Mouse (Mus musculus) lung, adult 2 months (tissue): ENCODE data around the gene Cd300lf. TPM values are rescaled to one million over a fixed set of nuclear protein-coding genes. Genes with fewer than 3 reads are reported as not detected.
A peak's percentile ranks its signal among the peaks of the same experiment; 100 is the strongest.

ENCODE experiments used
- DNase-seq: peaks from one replicate; pipeline ENCODE4 v3.0.0; 2022
- H3K4me1 ChIP-seq: fragments of 200-500 bp; 2 replicates; pipeline ENCODE4 v1.6.1; 2011; ENCODE audit warnings: low read length; ENCODE audit not compliant: control insufficient read depth, insufficient read depth
- H3K4me3 ChIP-seq: fragments of 200-500 bp; replicated peaks from 2 replicates; pipeline ENCODE3; 2011; ENCODE audit warnings: low read depth, mild to moderate bottlenecking, control low read depth, low read length; ENCODE audit errors: extremely low read depth
- CTCF ChIP-seq: fragments of 200-500 bp; IDR thresholded peaks from 2 replicates; pipeline ENCODE4 v1.5.1; 2011; ENCODE audit warnings: mild to moderate bottlenecking, low read length, control low read depth; ENCODE audit not compliant: insufficient read depth
- POLR2A ChIP-seq: fragments of 200-500 bp; IDR thresholded peaks from 2 replicates; pipeline ENCODE4 v1.6.1; 2011; ENCODE audit warnings: low read depth, mild to moderate bottlenecking, control low read depth, low read length, borderline replicate concordance; ENCODE audit errors: extremely low read depth
- WGBS: fragments of 180-500 bp; shearing (Covaris S2); methylation state at CpG from one replicate; pipeline ENCODE4 v1.1.7; 2018; 5-methylcytosine and 5-hydroxymethylcytosine counted together
- polyA plus RNA-seq: library from polyadenylated mRNA; depleted of rRNA; stranded (reverse); fragments of >200 nt; gene quantifications from 2 replicates; pipeline ENCODE4 v1.2.3, GENCODE M21; 2012

Gene Cd300lf
- polyA plus RNA-seq, 1 experiment, result 20.6 TPM

DNA sequence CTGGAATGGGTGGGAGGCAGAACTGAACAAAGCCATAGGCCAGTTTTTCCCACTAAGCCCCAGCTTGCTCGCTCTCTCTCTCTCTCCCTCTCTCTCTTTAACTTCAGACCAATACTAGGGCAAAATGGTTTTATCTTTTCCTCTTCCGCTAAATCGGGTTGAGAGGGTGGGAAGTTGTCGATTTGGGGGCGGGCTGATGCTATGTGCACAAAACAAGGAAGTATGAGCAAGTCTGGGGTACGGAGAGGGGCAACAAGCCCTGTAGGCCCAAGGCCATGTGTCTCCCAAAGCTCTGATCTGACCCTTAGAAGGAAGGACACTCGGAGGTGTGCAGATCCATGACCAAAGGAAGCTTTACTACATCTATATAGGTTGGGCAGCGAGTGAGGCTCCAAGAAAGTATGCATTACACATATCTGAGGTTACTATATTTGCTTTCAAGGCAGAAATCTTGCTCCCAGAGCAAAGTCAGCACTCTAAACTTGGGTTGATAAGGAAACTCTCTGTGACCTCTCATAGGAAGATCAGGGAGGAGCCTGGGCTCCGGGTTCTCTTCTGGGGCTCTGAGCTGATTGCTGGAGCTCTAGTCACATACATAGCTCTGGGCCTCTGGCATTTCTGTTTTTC is 27.9 kb upstream of the Cd300lf start:
- no peak overlapping the region for H3K4me3 ChIP-seq
- no peak for DNase-seq
- H3K4me1 ChIP-seq, result 0 out of 2 replicates have a peak, but pooled peaks cover 3% of the 10 kb centered on the region
- TF ChIP-seq CTCF (no peak), POLR2A (no peak)
- 52% methylated on average over 9 of the region's 9 CpGs for WGBS

DNA sequence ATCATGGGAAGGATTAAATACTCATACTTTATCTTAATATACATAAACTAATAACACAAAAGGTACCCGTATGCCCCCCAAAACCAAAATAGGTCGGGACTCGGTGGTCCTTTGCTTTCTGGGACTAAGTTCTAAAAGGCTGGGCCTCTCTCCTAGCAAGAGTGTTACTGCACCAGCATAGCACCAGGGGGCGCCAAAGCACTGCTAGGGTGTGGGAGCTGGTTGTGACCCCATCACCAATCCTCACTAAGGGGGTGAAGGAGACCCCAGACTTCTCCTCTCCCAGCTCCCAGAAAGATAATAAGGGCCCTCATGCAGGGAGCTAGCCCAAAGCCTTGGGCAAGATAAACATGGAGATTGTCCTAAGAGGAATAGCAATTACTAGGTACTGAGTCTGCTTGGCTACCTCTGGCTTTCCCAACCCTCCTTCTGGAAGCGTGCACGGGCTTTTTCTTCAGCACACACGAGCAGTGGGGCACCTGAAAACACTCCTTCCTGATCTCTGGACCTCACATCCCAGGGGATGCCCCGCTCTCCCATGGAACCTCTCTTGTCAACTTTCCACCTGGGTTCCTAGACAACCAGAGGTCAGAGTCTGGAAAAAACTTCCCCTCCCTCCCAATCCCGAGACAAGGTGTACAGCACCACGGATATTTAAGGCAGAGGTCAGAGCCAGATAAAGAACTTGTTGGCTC is 27.2 kb upstream of the Cd300lf start:
- WGBS, result 32% methylated on average over 10 of the region's 10 CpGs
- Histone ChIP-seq H3K4me1 (0 out of 2 replicates have a peak, but pooled peaks cover 3% of the 10 kb centered on the region), H3K4me3 (no peak overlapping the region)
- TF ChIP-seq POLR2A, result no peak
- TF ChIP-seq CTCF, result peak; percentile 92
- peak; percentile 87 for DNase-seq

DNA sequence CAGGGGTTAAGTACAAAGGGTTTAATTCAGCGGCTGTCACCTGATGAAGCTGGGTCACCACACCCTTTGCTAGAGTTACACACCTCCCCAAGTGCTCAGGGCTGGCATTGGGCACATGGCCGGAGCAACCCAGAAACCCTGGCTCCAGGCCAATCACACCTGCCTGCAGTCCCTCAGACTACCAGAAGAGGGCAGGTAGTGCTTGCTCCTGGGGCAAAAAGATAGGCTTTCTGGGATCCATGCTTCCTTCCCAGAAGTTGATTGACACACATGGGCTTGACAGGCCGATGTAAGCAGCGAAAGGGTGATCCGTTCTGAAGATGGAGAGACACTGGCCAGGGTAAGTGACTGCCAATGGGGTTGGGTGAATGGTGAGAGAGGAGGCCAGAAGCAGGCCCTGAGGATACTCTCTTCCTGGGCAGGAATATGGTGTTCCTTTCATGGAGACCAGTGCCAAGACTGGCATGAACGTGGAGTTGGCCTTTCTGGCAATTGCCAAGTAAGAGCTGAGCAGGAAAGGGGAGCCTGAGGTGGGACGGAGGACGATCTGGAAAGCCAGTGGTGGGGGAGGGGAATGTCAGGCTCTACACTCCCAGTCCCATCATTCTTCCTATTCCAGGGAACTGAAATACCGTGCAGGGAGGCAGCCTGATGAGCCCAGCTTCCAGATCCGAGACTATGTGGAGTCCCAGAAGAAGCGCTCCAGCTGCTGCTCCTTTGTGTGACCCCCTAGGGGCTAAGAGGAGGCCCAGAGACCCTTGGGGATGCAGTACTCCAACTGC is 26.4 kb upstream of the Cd300lf start:
- peak; percentile 97 for DNase-seq
- Histone ChIP-seq H3K4me1 (0 out of 2 replicates have a peak, but pooled peaks cover 3% of the 10 kb centered on the region), H3K4me3 (no peak overlapping the region)
- 58% methylated on average over 11 of the region's 11 CpGs for WGBS
- TF ChIP-seq POLR2A (no peak), CTCF (peak; percentile 79)

DNA sequence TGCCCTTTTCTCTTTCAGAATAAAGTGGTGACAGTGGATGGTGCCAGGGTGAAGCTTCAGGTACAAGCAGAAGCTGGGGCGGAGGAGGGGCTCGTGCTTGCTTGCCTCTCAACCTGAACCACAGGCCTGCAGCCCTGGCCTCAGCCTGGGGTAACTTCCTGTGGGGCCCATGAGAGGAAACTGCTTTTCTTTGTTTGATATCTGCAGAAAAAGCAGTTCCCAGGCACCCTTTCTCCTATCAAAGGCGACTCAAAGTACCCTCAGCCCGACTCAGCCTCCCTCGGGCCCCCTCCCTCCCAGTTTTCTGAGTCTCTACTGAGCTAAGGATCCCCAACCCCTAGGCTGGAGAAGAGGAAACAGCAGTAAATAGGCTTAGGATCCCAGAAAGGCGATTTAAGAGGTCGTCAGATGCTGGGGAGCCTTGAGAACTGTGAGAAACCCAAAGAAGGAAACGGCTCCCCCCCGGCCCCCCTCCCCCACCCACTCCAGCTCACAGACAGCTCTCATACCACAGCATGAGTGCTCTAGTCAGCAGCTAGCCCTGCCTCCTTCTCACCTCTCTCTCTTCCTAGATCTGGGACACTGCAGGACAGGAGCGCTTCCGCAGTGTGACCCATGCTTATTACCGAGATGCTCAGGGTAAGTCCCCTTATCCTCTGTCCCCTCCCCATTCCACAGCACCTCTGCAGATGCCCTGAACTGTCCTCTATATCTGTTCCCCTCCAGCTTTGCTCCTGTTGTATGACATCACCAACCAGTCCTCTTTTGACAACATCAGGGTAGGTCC is 24.3 kb upstream of the Cd300lf start:
- TF ChIP-seq POLR2A, result no peak
- TF ChIP-seq CTCF, result no peak
- Histone ChIP-seq H3K4me3 (no peak overlapping the region), H3K4me1 (peaks cover 3% of the 10 kb centered on the region; the same call in 1 of the 2 replicates)
- 16% methylated on average over 12 of the region's 12 CpGs for WGBS
- DNase-seq, result no peak

DNA sequence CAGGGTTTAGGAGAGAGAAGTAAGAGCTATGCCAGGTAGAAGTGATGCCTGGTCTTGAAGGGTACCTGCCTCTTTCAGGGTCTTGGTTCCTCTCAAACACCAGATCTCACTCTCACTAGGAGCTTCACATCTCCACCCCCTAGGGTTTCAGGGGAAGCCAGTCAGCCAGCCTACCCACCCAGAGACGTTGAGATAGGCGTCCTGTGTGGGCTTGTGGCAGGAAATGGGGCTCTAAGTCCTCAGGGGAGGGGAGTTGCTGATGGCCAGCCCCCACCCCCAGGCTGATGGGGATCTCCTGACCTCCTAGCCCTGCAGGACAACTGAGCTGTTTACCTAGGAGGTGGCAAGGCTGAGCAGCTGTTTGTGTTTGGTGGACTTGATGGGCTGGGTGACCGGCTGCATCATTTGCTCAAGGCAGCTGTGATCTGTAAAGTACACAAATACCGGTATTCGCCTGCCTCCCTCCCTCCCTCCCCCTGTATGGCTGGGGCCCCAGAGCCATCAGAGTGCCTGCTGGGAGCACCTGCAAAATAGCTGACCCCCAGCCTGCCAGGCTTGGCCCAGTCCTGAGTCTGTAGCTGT is 21.4 kb upstream of the Cd300lf start:
- TF ChIP-seq POLR2A (no peak), CTCF (no peak)
- DNase-seq, result no peak
- no peaks in the 10 kb centered on the region; the same call in none of the 2 replicates for H3K4me1 ChIP-seq
- no peak overlapping the region for H3K4me3 ChIP-seq
- 5% methylated on average over 5 of the region's 5 CpGs for WGBS

DNA sequence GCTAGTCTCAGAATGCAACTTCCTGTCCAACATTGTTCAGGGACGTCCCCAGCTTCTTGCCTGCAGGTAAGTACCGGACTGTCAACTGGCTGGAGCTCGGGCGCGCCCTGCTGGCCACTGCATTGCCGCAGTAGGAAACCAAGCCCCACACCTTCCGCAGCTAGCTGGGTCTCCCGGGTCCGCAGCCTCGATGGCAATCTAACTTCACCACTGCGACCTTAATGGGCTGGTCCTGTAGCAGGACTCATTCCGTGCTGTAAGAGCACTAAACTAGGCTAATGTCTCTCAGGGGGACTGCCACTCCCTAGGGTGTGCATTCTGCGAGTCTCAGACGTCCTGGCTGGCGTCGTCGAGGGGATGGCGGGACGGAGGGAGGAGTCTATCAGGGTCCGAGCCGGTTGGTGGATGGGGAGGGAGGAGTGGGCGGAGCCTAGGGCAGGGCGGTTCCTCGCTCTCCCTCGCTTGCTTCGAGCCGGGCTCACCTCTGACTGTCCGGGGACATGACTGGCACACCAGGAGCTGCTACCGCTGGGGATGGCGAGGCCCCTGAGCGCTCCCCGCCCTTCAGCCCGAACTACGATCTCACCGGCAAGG is 20.0 kb upstream of the Cd300lf start:
- WGBS, result 1% methylated on average over 35 of the region's 35 CpGs
- peak; percentile 78 for DNase-seq
- Histone ChIP-seq H3K4me3 (peak overlapping the region; percentile 50), H3K4me1 (no peaks in the 10 kb centered on the region; the same call in none of the 2 replicates)
- TF ChIP-seq POLR2A (no peak; the same call in 1 of the 2 replicates), CTCF (peak; percentile 66)

DNA sequence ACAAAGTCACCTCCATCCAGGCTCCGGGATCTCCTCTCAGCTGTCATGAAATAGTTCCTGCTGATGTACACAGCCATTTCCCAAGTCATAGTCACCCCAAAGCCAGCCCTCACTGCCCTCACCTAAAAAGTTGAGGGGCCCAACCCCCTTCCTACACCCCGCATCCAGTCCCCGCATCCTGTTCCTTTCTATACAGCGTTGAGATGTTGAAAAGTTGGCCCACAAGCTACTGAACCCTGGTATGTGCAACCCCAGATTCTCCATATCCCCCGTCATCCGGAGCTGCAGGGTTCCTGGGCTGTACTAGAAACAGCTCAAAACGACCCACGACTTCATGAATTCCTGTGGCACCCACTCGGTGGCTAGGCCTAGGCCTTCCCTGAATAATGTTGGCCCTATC is 19.3 kb upstream of the Cd300lf start:
- Histone ChIP-seq H3K4me3 (no peak overlapping the region), H3K4me1 (no peaks in the 10 kb centered on the region; the same call in none of the 2 replicates)
- no peak for DNase-seq
- 73% methylated on average over 9 of the region's 9 CpGs for WGBS
- no peak for TF ChIP-seq CTCF
- TF ChIP-seq POLR2A, result no peak

DNA sequence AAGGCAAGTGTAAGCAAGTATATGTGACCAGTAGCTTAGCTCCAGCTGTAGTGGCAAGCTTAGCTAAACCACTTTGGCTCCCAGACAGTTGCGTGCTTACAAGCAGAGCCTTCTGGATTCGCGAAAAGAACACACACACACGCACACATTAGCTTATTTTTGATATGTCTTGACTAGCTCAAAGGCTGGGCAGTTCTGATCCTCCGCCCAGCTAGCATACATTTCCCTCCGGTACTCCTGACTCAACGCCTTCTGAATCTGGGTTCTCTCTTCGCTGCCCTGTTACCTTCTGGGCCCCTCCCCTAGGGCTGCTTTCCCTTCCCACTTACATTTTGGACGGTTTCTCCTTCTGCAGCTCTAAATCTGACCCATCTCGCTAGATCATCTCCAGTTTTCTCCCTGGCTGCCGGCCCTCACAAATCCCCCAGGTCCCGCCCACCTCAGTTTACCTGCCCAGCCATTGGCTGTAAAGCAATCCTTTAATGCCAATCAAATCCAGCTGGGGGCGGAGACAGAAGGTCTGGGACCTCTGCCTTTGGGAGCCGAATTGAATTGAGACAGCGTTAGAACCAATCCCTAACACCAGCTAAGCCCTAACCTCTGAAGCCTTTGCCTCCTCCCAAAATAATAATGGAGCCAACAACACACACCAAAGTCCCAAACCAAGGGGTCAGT is 18.1 kb upstream of the Cd300lf start:
- WGBS, result 12% methylated on average over 15 of the region's 15 CpGs
- TF ChIP-seq CTCF (no peak), POLR2A (no peak)
- peak; percentile 48 for DNase-seq

More for the DNA sequence above, 18.1 kb upstream of the Cd300lf start:
- peak overlapping the region; percentile 1 for H3K4me3 ChIP-seq
- H3K4me1 ChIP-seq, result no peaks in the 10 kb centered on the region; the same call in none of the 2 replicates
